13 mouse cellular contexts compared by ENCODE assay signal in the genomic region with DNA sequence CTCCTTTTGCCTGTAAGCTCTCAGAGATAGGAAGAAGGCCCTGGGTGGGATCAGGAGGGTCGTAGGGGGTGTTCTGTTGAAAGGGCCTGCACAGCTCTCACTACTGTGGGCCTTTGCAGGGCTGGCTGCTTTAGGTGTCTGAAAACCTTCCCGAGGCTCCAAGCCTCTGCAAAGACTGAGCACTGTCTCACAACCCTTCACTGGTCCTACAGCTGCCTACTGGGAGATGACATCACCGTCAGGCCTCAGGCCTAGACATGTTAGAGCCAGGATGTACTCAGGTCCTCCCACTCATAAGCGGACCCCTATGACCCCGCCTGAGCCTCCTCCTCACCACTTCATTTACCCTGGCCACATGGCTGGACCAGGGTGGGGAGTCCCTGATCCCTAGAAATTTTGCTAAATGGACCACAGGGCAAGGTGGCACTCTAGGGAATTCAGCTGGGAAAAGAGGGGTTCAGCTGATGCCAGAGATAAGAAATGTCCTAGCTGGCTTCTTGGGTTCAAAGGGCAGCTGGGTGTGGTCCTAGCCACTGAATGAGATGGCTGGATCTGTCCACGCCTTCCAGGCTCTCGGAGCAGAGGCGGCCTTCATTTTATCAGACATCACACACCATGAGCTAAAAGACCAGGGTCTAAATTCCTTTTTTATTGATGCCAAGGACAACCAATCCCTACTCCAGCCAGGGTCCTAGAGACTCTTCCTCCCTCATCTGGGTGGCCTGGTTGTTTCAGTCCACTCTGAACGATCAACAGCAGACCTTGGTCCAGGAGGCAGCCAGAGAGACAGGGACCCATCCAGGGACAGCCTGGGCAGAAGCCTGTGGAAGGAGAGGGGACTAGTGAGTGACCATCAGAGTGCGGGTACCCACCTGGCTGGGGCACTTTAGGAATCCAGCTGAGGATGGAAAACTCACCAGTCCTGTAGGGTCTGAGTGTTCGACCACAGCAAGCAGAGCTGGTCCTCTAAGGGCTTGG. TPM values are rescaled to one million over a fixed set of nuclear protein-coding genes. Genes with fewer than 3 reads are reported as not detected.
A peak's percentile ranks its signal among the peaks of the same experiment; 100 is the strongest.
DNase-seq lines count a peak whose midpoint lies in the region; ATAC-seq and TF ChIP-seq lines count a peak whose summit lies in the region.
"Had no signal": no experiment of that assay in that cellular context is flagged by ENCODE, and none has a peak within 500 bp of the region (broad histone marks: within the 10 kb centered on the region; RNA-seq: fewer than 3 reads in every experiment).

No protein-coding gene starts in this region.

- H3K36me3 ChIP-seq in heart, embryonic 11.5 days (ENCODE audit: control insufficient read depth, insufficient read depth, low read length) = no peaks in the 10 kb centered on the region
- H3K36me3 ChIP-seq in CH12.LX (replicated peaks in 1 of 2; ENCODE audit: control insufficient read depth in 1 of 2, insufficient read depth in 1 of 2, low read length in 1 of 2) = peaks cover 0 to 9% of the 10 kb centered on the region in 2 experiments
- no peaks in the 10 kb centered on the region for H3K36me3 ChIP-seq in hindbrain, embryonic 13.5 days
- H3K36me3 ChIP-seq in midbrain, embryonic 11.5 days (ENCODE audit: control insufficient read depth, insufficient read depth, low read length) = no peaks in the 10 kb centered on the region

- ATAC-seq in heart, embryonic 11.5 days (replicated peaks; ENCODE audit: insufficient number of reproducible peaks, low FRiP score, low TSS enrichment) = no peak
- ATAC-seq in hindbrain, embryonic 13.5 days (ENCODE audit: low FRiP score) = peak; percentile 33; the same call in 1 of the 2 replicates
- ATAC-seq in midbrain, embryonic 11.5 days (ENCODE audit: low FRiP score) = peak; percentile 4; the same call in 1 of the 2 replicates

- H3K27ac ChIP-seq in heart, embryonic 11.5 days (ENCODE audit: low read depth, low read length) = no peak overlapping the region
- H3K27ac ChIP-seq in CH12.LX (ENCODE audit: insufficient read depth, low read depth) = peak overlapping the region; percentile 93
- no peak overlapping the region for H3K27ac ChIP-seq in hindbrain, embryonic 13.5 days
- no peak overlapping the region for H3K27ac ChIP-seq in midbrain, embryonic 11.5 days (ENCODE audit: low read depth, low read length)

- TF ChIP-seq EP300 in CH12.LX (IDR thresholded peaks at IDR 0.05; ENCODE audit: low read length) = peak; percentile 53; the same call in 1 of the 2 replicates

- H3K4me2 ChIP-seq in heart, embryonic 11.5 days = peak overlapping the region; percentile 97
- H3K4me2 ChIP-seq in CH12.LX (ENCODE audit: insufficient read depth, low read depth, poor library complexity, severe bottlenecking) = peak overlapping the region; percentile 17; the same call in 1 of the 2 replicates
- peak overlapping the region; percentile 94; the same call in 1 of the 2 replicates for H3K4me2 ChIP-seq in hindbrain, embryonic 13.5 days
- H3K4me2 ChIP-seq in midbrain, embryonic 11.5 days = no peak overlapping the region

- peaks cover 18% of the 10 kb centered on the region for H3K27me3 ChIP-seq in heart, embryonic 11.5 days (ENCODE audit: control insufficient read depth, insufficient read depth, low read length)
- no peaks in the 10 kb centered on the region for H3K27me3 ChIP-seq in CH12.LX (replicated peaks)
- H3K27me3 ChIP-seq in hindbrain, embryonic 13.5 days = peaks cover 24% of the 10 kb centered on the region
- peaks cover 7% of the 10 kb centered on the region for H3K27me3 ChIP-seq in midbrain, embryonic 11.5 days (ENCODE audit: control insufficient read depth, insufficient read depth, low read length)

- H3K9me3 ChIP-seq in heart, embryonic 11.5 days (replicated peaks; ENCODE audit: control insufficient read depth, low read length) = no peaks in the 10 kb centered on the region
- no peaks in the 10 kb centered on the region for H3K9me3 ChIP-seq in CH12.LX (replicated peaks; ENCODE audit: low read length)
- H3K9me3 ChIP-seq in hindbrain, embryonic 13.5 days = no peaks in the 10 kb centered on the region
- H3K9me3 ChIP-seq in midbrain, embryonic 11.5 days (ENCODE audit: control insufficient read depth, low read length) = no peaks in the 10 kb centered on the region

- 62% methylated on average over 11 of the region's 11 CpGs for WGBS in heart, embryonic 11.5 days (ENCODE audit: insufficient replicate concordance)
- WGBS in hindbrain, embryonic 13.5 days = 80% methylated on average over 11 of the region's 11 CpGs
- 81% methylated on average over 11 of the region's 11 CpGs for WGBS in midbrain, embryonic 11.5 days

- peaks cover 3% of the 10 kb centered on the region; the same call in 1 of the 2 replicates for H3K4me1 ChIP-seq in heart, embryonic 11.5 days (ENCODE audit: control insufficient read depth, insufficient read depth, low read length)
- H3K4me1 ChIP-seq in CH12.LX (ENCODE audit: control insufficient read depth in 1 of 2, insufficient read depth in 2 of 2) = peaks cover 51 to 88% of the 10 kb centered on the region in 2 experiments
- H3K4me1 ChIP-seq in hindbrain, embryonic 13.5 days (replicated peaks) = peaks cover 13% of the 10 kb centered on the region
- H3K4me1 ChIP-seq in midbrain, embryonic 11.5 days (ENCODE audit: control insufficient read depth, insufficient read depth, low read length) = peaks cover 5% of the 10 kb centered on the region

- H3K79me2 ChIP-seq in CH12.LX (replicated peaks; ENCODE audit: control insufficient read depth, extremely low read depth, insufficient read depth, poor library complexity, severe bottlenecking) = no peaks in the 10 kb centered on the region

- H3K4me3 ChIP-seq in heart, embryonic 11.5 days (ENCODE audit: low read depth, low read length) = no peak overlapping the region
- no peak overlapping the region for H3K4me3 ChIP-seq in CH12.LX (replicated peaks in 1 of 3; ENCODE audit: low read depth in 2 of 3, low read length in 2 of 3, poor library complexity in 1 of 3)
- H3K4me3 ChIP-seq in hindbrain, embryonic 13.5 days = peak overlapping the region; percentile 48
- H3K4me3 ChIP-seq in midbrain, embryonic 11.5 days (ENCODE audit: low read depth, low read length) = no peak overlapping the region

- in situ Hi-C loops in CH12.LX (cut with MboI; ENCODE audit: low pct_ligation_motif_present, low pct_unique_long_range_greater_than_20kb, low sequenced_read_pairs) = loop anchor here (5.0 kb wide), 1 partner anchor 39 kb away; no protein-coding TSS in a partner anchor

- DNase-seq in heart, postnatal 25 days (ENCODE audit: low spot score) = no peak
- DNase-seq in CH12.LX (ENCODE audit: extremely low read depth) = peak; percentile 77
- no peak for DNase-seq in midbrain, embryonic 11.5 days (ENCODE audit: low spot score, missing footprints)
- DNase-seq in adrenal gland, postnatal 36 days = no peak
- DNase-seq in adrenal gland, postnatal 10 days = no peak
- no peak for DNase-seq in left cerebral cortex, adult 18-20 months (ENCODE audit: low spot score in 2 of 2)
- DNase-seq: kidney, adult 9 months had no signal

- intact Hi-C loops in heart, postnatal 25 days (cut with DNase I) = no loop called here

- H3K9ac ChIP-seq in heart, embryonic 11.5 days (ENCODE audit: low read depth, low read length) = no peak overlapping the region
- peak overlapping the region; percentile 58 for H3K9ac ChIP-seq in CH12.LX (ENCODE audit: insufficient read depth, low read depth)
- H3K9ac ChIP-seq in hindbrain, embryonic 13.5 days = no peak overlapping the region
- no peak overlapping the region for H3K9ac ChIP-seq in midbrain, embryonic 11.5 days (ENCODE audit: low read length)

- no peak for TF ChIP-seq RAD21 in CH12.LX (IDR thresholded peaks at IDR 0.05; ENCODE audit: low read depth, low read length)

- dilution Hi-C loops in CH12.LX (cut with MboI; ENCODE audit: extremely low pct_ligation_motif_present, extremely low pct_unique_long_range_greater_than_20kb, low sequenced_read_pairs) = no loop called here

- TF ChIP-seq CTCF in CH12.LX (conservative IDR thresholded peaks at IDR 0.05 in 1 of 2, IDR thresholded peaks at IDR 0.05 in 1 of 2; ENCODE audit: low read depth in 2 of 2, low read length in 2 of 2) = no peak

- peak; percentile 63 for TF ChIP-seq POLR2A in CH12.LX (IDR thresholded peaks at IDR 0.05; ENCODE audit: low read depth, low read length)

RNA-seq across cellular contexts. Expression of a gene that starts 0.9 kb away (rescaled TPM):
- 2.2 and 3.0 TPM in 2 replicates for polyA plus RNA-seq in heart, embryonic 11.5 days (2014; fragmentation: Nextera tagmentation; extraction: Ambion mirVana)
- total RNA-seq in heart, postnatal 25 days (2021) = not detected
- total RNA-seq in CH12.LX (2012; rRNA removed) (not detected in 2 replicates), CH12.LX (2014; rRNA removed) (not detected in 2 replicates)
- 0.49 TPM in 1 of 2 replicates, not detected in the other for polyA plus RNA-seq in CH12.LX (2012; ENCODE audit: insufficient read length, low read depth)
- polyA plus RNA-seq in hindbrain, embryonic 13.5 days (2015; fragmentation: Nextera tagmentation; extraction: Ambion mirVana) = 1.5 and 3.2 TPM in 2 replicates
- polyA plus RNA-seq in midbrain, embryonic 11.5 days (2014; fragmentation: Nextera tagmentation; extraction: Ambion mirVana) = 1.1 TPM in 2 replicates
- 1 to 10 TPM in 1 of 2 experiments, under 1 TPM in 1; 0.63 to 1.2 TPM for total RNA-seq in adrenal gland, postnatal 36 days (2021)
- total RNA-seq in adrenal gland, postnatal 10 days (2021) = 1 to 10 TPM; 2.8 to 3.2 TPM
- not detected for total RNA-seq in left cerebral cortex, adult 18-20 months (2021)
- total RNA-seq: neutrophil, adult 5-6 weeks had no signal
- polyA plus RNA-seq: activated CD4-positive, CD25-positive, alpha-beta regulatory T cell, adult 4 months had no signal

RNA-seq across cellular contexts. Expression of a gene that starts 1.4 kb away (rescaled TPM):
- not detected in 2 replicates for polyA plus RNA-seq in heart, embryonic 11.5 days (2014; fragmentation: Nextera tagmentation; extraction: Ambion mirVana)
- total RNA-seq in heart, postnatal 25 days (2021) = not detected
- total RNA-seq in CH12.LX (2012; rRNA removed) = 1.0 and 1.9 TPM in 2 replicates
- total RNA-seq in CH12.LX (2014; rRNA removed) = 0.31 and 0.35 TPM in 2 replicates
- polyA plus RNA-seq in CH12.LX (2012; ENCODE audit: insufficient read length, low read depth) = 3.3 and 3.9 TPM in 2 replicates
- not detected in 2 replicates for polyA plus RNA-seq in hindbrain, embryonic 13.5 days (2015; fragmentation: Nextera tagmentation; extraction: Ambion mirVana)
- not detected in 2 replicates for polyA plus RNA-seq in midbrain, embryonic 11.5 days (2014; fragmentation: Nextera tagmentation; extraction: Ambion mirVana)
- 10 to 100 TPM in 1 of 2 experiments, 1 to 10 TPM in 1; 3.3 to 17.3 TPM for total RNA-seq in adrenal gland, postnatal 36 days (2021)
- 1 to 10 TPM; 5.6 to 6.9 TPM for total RNA-seq in adrenal gland, postnatal 10 days (2021)
- not detected for total RNA-seq in left cerebral cortex, adult 18-20 months (2021)
- total RNA-seq: neutrophil, adult 5-6 weeks had no signal
- polyA plus RNA-seq: activated CD4-positive, CD25-positive, alpha-beta regulatory T cell, adult 4 months; frontal cortex, adult 2 months; lung, postnatal 0 days had no signal

RNA-seq across cellular contexts. Expression of a gene that starts 11.7 kb away (rescaled TPM):
- polyA plus RNA-seq in heart, embryonic 11.5 days (2014; fragmentation: Nextera tagmentation; extraction: Ambion mirVana) = 0.99 and 1.2 TPM in 2 replicates
- total RNA-seq in heart, postnatal 25 days (2021) = 1 to 10 TPM; 3.4 to 3.6 TPM
- total RNA-seq in CH12.LX (2012; rRNA removed) (11.2 and 26.2 TPM in 2 replicates), CH12.LX (2014; rRNA removed) (10.1 and 10.5 TPM in 2 replicates)
- polyA plus RNA-seq in CH12.LX (2012; ENCODE audit: insufficient read length, low read depth) = 6.5 and 7.7 TPM in 2 replicates
- polyA plus RNA-seq in hindbrain, embryonic 13.5 days (2015; fragmentation: Nextera tagmentation; extraction: Ambion mirVana) = 1.2 and 1.3 TPM in 2 replicates
- polyA plus RNA-seq in midbrain, embryonic 11.5 days (2014; fragmentation: Nextera tagmentation; extraction: Ambion mirVana) = 0.81 and 1.4 TPM in 2 replicates
- total RNA-seq in adrenal gland, postnatal 36 days (2021) = 10 to 100 TPM; 13.5 to 14.9 TPM
- 1 to 10 TPM; 3.7 to 4.8 TPM for total RNA-seq in adrenal gland, postnatal 10 days (2021)
- total RNA-seq in left cerebral cortex, adult 18-20 months (2021) = 1 to 10 TPM in 1 of 2 experiments, under 1 TPM in 1; 1.00 to 2.0 TPM

RNA-seq across cellular contexts. Expression of a gene that starts 13.8 kb away (rescaled TPM):
- polyA plus RNA-seq in heart, embryonic 11.5 days (2014; fragmentation: Nextera tagmentation; extraction: Ambion mirVana) = 0.10 and 0.17 TPM in 2 replicates
- not detected for total RNA-seq in heart, postnatal 25 days (2021)
- total RNA-seq in CH12.LX (2012; rRNA removed) = not detected in 2 replicates
- not detected in 2 replicates for total RNA-seq in CH12.LX (2014; rRNA removed)
- polyA plus RNA-seq in CH12.LX (2012; ENCODE audit: insufficient read length, low read depth) = not detected in 2 replicates
- 0.68 and 0.70 TPM in 2 replicates for polyA plus RNA-seq in hindbrain, embryonic 13.5 days (2015; fragmentation: Nextera tagmentation; extraction: Ambion mirVana)
- 0.14 and 0.17 TPM in 2 replicates for polyA plus RNA-seq in midbrain, embryonic 11.5 days (2014; fragmentation: Nextera tagmentation; extraction: Ambion mirVana)
- under 1 TPM in 1 of 2 experiments, not detected in 1; 0.56 TPM for total RNA-seq in adrenal gland, postnatal 36 days (2021)
- under 1 TPM in 1 of 2 experiments, not detected in 1; 0.36 TPM for total RNA-seq in adrenal gland, postnatal 10 days (2021)
- under 1 TPM; 0.33 to 0.66 TPM for total RNA-seq in left cerebral cortex, adult 18-20 months (2021)
- total RNA-seq: neutrophil, adult 5-6 weeks had no signal
- polyA plus RNA-seq: activated CD4-positive, CD25-positive, alpha-beta regulatory T cell, adult 4 months had no signal

RNA-seq across cellular contexts. Expression of a gene that starts 49.4 kb away (rescaled TPM):
- polyA plus RNA-seq in heart, embryonic 11.5 days (2014; fragmentation: Nextera tagmentation; extraction: Ambion mirVana) = 50.2 and 51.1 TPM in 2 replicates
- 10 to 100 TPM; 29.8 to 31.6 TPM for total RNA-seq in heart, postnatal 25 days (2021)
- total RNA-seq in CH12.LX (2012; rRNA removed) (51.7 and 52.5 TPM in 2 replicates), CH12.LX (2014; rRNA removed) (21.8 and 22.4 TPM in 2 replicates)
- 59.2 and 67.0 TPM in 2 replicates for polyA plus RNA-seq in CH12.LX (2012; ENCODE audit: insufficient read length, low read depth)
- 77.1 and 78.9 TPM in 2 replicates for polyA plus RNA-seq in hindbrain, embryonic 13.5 days (2015; fragmentation: Nextera tagmentation; extraction: Ambion mirVana)
- 59.6 and 78.3 TPM in 2 replicates for polyA plus RNA-seq in midbrain, embryonic 11.5 days (2014; fragmentation: Nextera tagmentation; extraction: Ambion mirVana)
- 10 to 100 TPM; 70.5 to 89.3 TPM for total RNA-seq in adrenal gland, postnatal 36 days (2021)
- 10 to 100 TPM; 69.9 to 75.3 TPM for total RNA-seq in adrenal gland, postnatal 10 days (2021)
- 10 to 100 TPM; 73.6 to 75.1 TPM for total RNA-seq in left cerebral cortex, adult 18-20 months (2021)
